Comparison of ENCODE assay signal across 15 mouse cellular contexts in genomic region chr11:59332938-59333337, GRCm38 (mm10). TPM values are rescaled to one million over a fixed set of nuclear protein-coding genes. Genes with fewer than 3 reads are reported as not detected.
"Had no signal": no experiment of that assay in that cellular context is flagged by ENCODE, and none has a peak within 500 bp of the region (broad histone marks: within the 10 kb centered on the region; RNA-seq: fewer than 3 reads in every experiment).

No protein-coding gene starts in this region.

- H3K27ac ChIP-seq: kidney, postnatal 0 days; liver, embryonic 14.5 days; neural tube, embryonic 15.5 days had no signal

- H3K4me3 ChIP-seq: midbrain, embryonic 12.5 days; myocyte; neural tube, embryonic 15.5 days had no signal

- DNase-seq: kidney, adult 11 months; kidney, adult 9 months; kidney, postnatal 36 days; lung, adult 18-20 months; thymus, postnatal 4 days had no signal

- H3K4me2 ChIP-seq: midbrain, embryonic 12.5 days; neural tube, embryonic 15.5 days had no signal

- H3K9me3 ChIP-seq: midbrain, embryonic 12.5 days; neural tube, embryonic 15.5 days had no signal

- H3K36me3 ChIP-seq: midbrain, embryonic 12.5 days; neural tube, embryonic 15.5 days had no signal

- H3K9ac ChIP-seq: liver, embryonic 14.5 days; midbrain, embryonic 12.5 days; neural tube, embryonic 15.5 days had no signal

- H3K27me3 ChIP-seq: neural tube, embryonic 15.5 days had no signal

RNA-seq across cellular contexts. Expression of gene Wnt3a, which starts 42.4 kb away (rescaled TPM):
- polyA plus RNA-seq: intestine, embryonic 14.5 days; kidney, postnatal 0 days; liver, adult 2 months; myocyte had no signal

RNA-seq across cellular contexts. Expression of gene Prss38, which starts 42.5 kb away (rescaled TPM):
- polyA plus RNA-seq: intestine, embryonic 14.5 days; kidney, postnatal 0 days; limb, embryonic 11.5 days; liver, adult 2 months; liver, embryonic 14.5 days; lung, embryonic 16.5 days; myocyte; neural tube, embryonic 11.5 days; neural tube, embryonic 15.5 days had no signal
